Mouse (Mus musculus): ENCODE measurements at regions not wholly inside any gene's neighbourhood (a gene's known extent, or its start where the extent isn't known, plus 50 kb on each side); places are given as distances from the start of the nearest gene placed in this dataset.

GRCm38 (mm10) chr11:112910309-112910708 is 128.3 kb downstream of the Sox9 start:
- TF ChIP-seq POLR2A (IDR thresholded peaks at IDR 0.05; ENCODE audit: extremely low read depth, insufficient read depth, low read length) (no peak), CTCF (IDR thresholded peaks at IDR 0.05; ENCODE audit: low read depth, low read length) (no peak)
